Mouse (Mus musculus): ENCODE data around the gene AC134908.4. TPM values are rescaled to one million over a fixed set of nuclear protein-coding genes. Genes with fewer than 3 reads are reported as not detected.

AC134908.4 gene
- total RNA-seq, 2 experiments from 2014 or later = not detected

- peak; percentile 24 for DNase-seq
- intact Hi-C loops (cut with DNase I) = loop anchor here (5.0 kb wide), 1 partner anchor 38 kb away; the partner anchor contains the start of gene Mcrip2
- TF ChIP-seq CTCF (IDR thresholded peaks at IDR 0.05) = no peak
- H3K4me3 ChIP-seq = peak overlapping the region; percentile 71
- peak overlapping the region; percentile 83 for H3K27ac ChIP-seq
Measured at GRCm38 (mm10) chr17:25829558-25830017, 34.1 kb upstream of the AC134908.4 start.

- Histone ChIP-seq H3K27ac (peak within 1 kb of the TSS; percentile 83), H3K4me3 (peak within 1 kb of the TSS; percentile 71)
- DNase-seq = peak; percentile 84
- intact Hi-C loops (cut with DNase I) = no loop called here
- peak; percentile 45 for TF ChIP-seq CTCF (IDR thresholded peaks at IDR 0.05)
Measured at GRCm38 (mm10) chr17:25828712-25829557, 33.5 kb upstream of the AC134908.4 start, which contains the start of gene Jmjd8. Jmjd8 (plus strand) TSS chr17:25828867.

- Histone ChIP-seq H3K4me3 (peak overlapping the region; percentile 71), H3K27ac (peak overlapping the region; percentile 83)
- intact Hi-C loops (cut with DNase I) = no loop called here
- DNase-seq = no peak
- no peak for TF ChIP-seq CTCF (IDR thresholded peaks at IDR 0.05)
Measured at GRCm38 (mm10) chr17:25828223-25828594, 32.8 kb upstream of the AC134908.4 start.

- DNase-seq = no peak
- no peak overlapping the region for H3K27ac ChIP-seq
- TF ChIP-seq CTCF (IDR thresholded peaks at IDR 0.05) = no peak
- no peak overlapping the region for H3K4me3 ChIP-seq
- intact Hi-C loops (cut with DNase I) = no loop called here
Measured at GRCm38 (mm10) chr17:25827546-25828222, 32.2 kb upstream of the AC134908.4 start.

GRCm38 (mm10) chr17:25827011-25827410 lies 31.6 kb upstream of the AC134908.4 start:
- Histone ChIP-seq H3K4me3 (no peak overlapping the region), H3K27ac (no peak overlapping the region)
- intact Hi-C loops (cut with DNase I) = no loop called here
- TF ChIP-seq CTCF (IDR thresholded peaks at IDR 0.05) = no peak
- no peak for DNase-seq

- intact Hi-C loops (cut with DNase I) = no loop called here
- Histone ChIP-seq H3K27ac (no peak overlapping the region), H3K4me3 (no peak overlapping the region)
- TF ChIP-seq CTCF (IDR thresholded peaks at IDR 0.05) = no peak
- DNase-seq = no peak
Measured at GRCm38 (mm10) chr17:25825984-25826570, 30.6 kb upstream of the AC134908.4 start.

- TF ChIP-seq CTCF (IDR thresholded peaks at IDR 0.05) = no peak
- Histone ChIP-seq H3K27ac (no peak overlapping the region), H3K4me3 (no peak overlapping the region)
- intact Hi-C loops (cut with DNase I) = no loop called here
- DNase-seq = no peak
Measured at GRCm38 (mm10) chr17:25825311-25825710, 29.9 kb upstream of the AC134908.4 start.

GRCm38 (mm10) chr17:25824362-25825142 lies 29.1 kb upstream of the AC134908.4 start:
- H3K27ac ChIP-seq = no peak overlapping the region
- TF ChIP-seq CTCF (IDR thresholded peaks at IDR 0.05) = no peak
- peak overlapping the region; percentile 85 for H3K4me3 ChIP-seq
- no peak for DNase-seq
- intact Hi-C loops (cut with DNase I) = no loop called here

GRCm38 (mm10) chr17:25823452-25823851 lies 28.0 kb upstream of the AC134908.4 start, which contains the start of gene Wdr24:
Wdr24 (plus strand) TSS chr17:25823627.
- DNase-seq = peak; percentile 76
- intact Hi-C loops (cut with DNase I) = no loop called here
- no peak for TF ChIP-seq CTCF (IDR thresholded peaks at IDR 0.05)
- H3K27ac ChIP-seq = peak within 1 kb of the TSS; percentile 81
- H3K4me3 ChIP-seq = peak within 1 kb of the TSS; percentile 85

- no peak overlapping the region for H3K27ac ChIP-seq
- intact Hi-C loops (cut with DNase I) = no loop called here
- no peak for DNase-seq
- TF ChIP-seq CTCF (IDR thresholded peaks at IDR 0.05) = no peak
- peak overlapping the region; percentile 23; the same call in 1 of the 2 replicates for H3K4me3 ChIP-seq
Measured at GRCm38 (mm10) chr17:25818851-25819780, 23.7 kb upstream of the AC134908.4 start.

- Histone ChIP-seq H3K4me3 (no peak overlapping the region), H3K27ac (no peak overlapping the region)
- no peak for TF ChIP-seq CTCF (IDR thresholded peaks at IDR 0.05)
- intact Hi-C loops (cut with DNase I) = no loop called here
- no peak for DNase-seq
Measured at GRCm38 (mm10) chr17:25817662-25818061, 22.2 kb upstream of the AC134908.4 start.
